Mouse (Mus musculus) neural tube, embryonic 11.5 days (tissue): ENCODE measurements at regions not wholly inside any gene's neighbourhood (a gene's known extent, or its start where the extent isn't known, plus 50 kb on each side); places are given as distances from the start of the nearest gene placed in this dataset.

Experiments used
- ATAC-seq: fragments of 200-750 bp; cut with Nextera tagmentation; 2 replicates; pipeline ENCODE4 v1.8.0; 2017; ENCODE audit warnings: moderate number of reproducible peaks, mild to moderate bottlenecking, moderate TSS enrichment, moderate library complexity; ENCODE audit not compliant: insufficient read depth, low FRiP score, low TSS enrichment
- DNase-seq: peaks from one replicate; pipeline ENCODE4 v3.0.0-alpha.2; 2015; ENCODE audit warnings: low spot score
- H3K27ac ChIP-seq: fragments of 300-500 bp; sonication (generic); 2 replicates; pipeline ENCODE4 v1.5.1; 2014; ENCODE audit warnings: low read depth, mild to moderate bottlenecking, low read length
- H3K27me3 ChIP-seq: fragments of 300-500 bp; sonication (generic); 2 replicates; pipeline ENCODE4 v1.6.1; 2014; ENCODE audit warnings: mild to moderate bottlenecking, low read length, mixed read lengths; ENCODE audit not compliant: control insufficient read depth, insufficient read depth
- H3K36me3 ChIP-seq: fragments of 300-500 bp; sonication (generic); 2 replicates; pipeline ENCODE4 v1.6.1; 2014; ENCODE audit warnings: mild to moderate bottlenecking, low read length, moderate library complexity, mixed read lengths; ENCODE audit not compliant: control insufficient read depth, insufficient read depth
- H3K4me1 ChIP-seq: fragments of 300-500 bp; sonication (generic); 2 replicates; pipeline ENCODE4 v1.6.1; 2014; ENCODE audit warnings: low read length, mixed read lengths; ENCODE audit not compliant: control insufficient read depth, insufficient read depth
- H3K4me2 ChIP-seq: fragments of 300-500 bp; sonication (generic); 2 replicates; pipeline ENCODE4 v1.6.1; 2014; ENCODE audit warnings: low read depth, mild to moderate bottlenecking, moderate library complexity
- H3K4me3 ChIP-seq: fragments of 300-500 bp; sonication (generic); 2 replicates; pipeline ENCODE4 v1.5.1; 2014; ENCODE audit warnings: low read depth, low read length
- H3K9ac ChIP-seq: fragments of 300-500 bp; sonication (generic); 2 replicates; pipeline ENCODE4 v1.6.1; 2014; ENCODE audit warnings: mild to moderate bottlenecking, low read length
- H3K9me3 ChIP-seq: fragments of 300-500 bp; sonication (generic); 2 replicates; pipeline ENCODE4 v1.6.1; 2016; ENCODE audit warnings: low read length; ENCODE audit not compliant: control insufficient read depth
- WGBS: fragments of 180-500 bp; shearing (Covaris S2); extraction: QIAGEN DNeasy Blood & Tissue Kit; methylation state at CpG from one replicate; pipeline ENCODE4 v1.1.7; 2014; 5-methylcytosine and 5-hydroxymethylcytosine counted together

GRCm38 (mm10) chr8:125314996-125315395, 254.6 kb downstream of the Sipa1l2 start:
- ATAC-seq = no peak
- Histone ChIP-seq H3K27ac (no peak overlapping the region), H3K4me1 (no peaks in the 10 kb centered on the region), H3K36me3 (no peaks in the 10 kb centered on the region), H3K9me3 (no peaks in the 10 kb centered on the region), H3K4me2 (no peak overlapping the region), H3K27me3 (0 out of 2 replicates have a peak, but pooled peaks cover 2% of the 10 kb centered on the region), H3K9ac (no peak overlapping the region), H3K4me3 (no peak overlapping the region)
- WGBS = 82% methylated on average over 6 of the region's 6 CpGs
- no peak for DNase-seq

GRCm38 (mm10) chr8:125314221-125314984, 255.2 kb downstream of the Sipa1l2 start:
- WGBS = 64% methylated on average over 10 of the region's 10 CpGs
- Histone ChIP-seq H3K9ac (no peak overlapping the region), H3K4me3 (no peak overlapping the region), H3K27ac (no peak overlapping the region), H3K4me1 (no peaks in the 10 kb centered on the region), H3K27me3 (0 out of 2 replicates have a peak, but pooled peaks cover 2% of the 10 kb centered on the region), H3K4me2 (no peak overlapping the region), H3K36me3 (no peaks in the 10 kb centered on the region), H3K9me3 (no peaks in the 10 kb centered on the region)
- no peak for DNase-seq
- no peak for ATAC-seq

- no peaks in the 10 kb centered on the region for H3K9me3 ChIP-seq
- no peak overlapping the region for H3K4me2 ChIP-seq
- no peak overlapping the region for H3K9ac ChIP-seq
- ATAC-seq (no peak), DNase-seq (no peak)
- no peak overlapping the region for H3K4me3 ChIP-seq
- 0 out of 2 replicates have a peak, but pooled peaks cover 2% of the 10 kb centered on the region for H3K27me3 ChIP-seq
- H3K36me3 ChIP-seq = no peaks in the 10 kb centered on the region
- H3K4me1 ChIP-seq = peaks cover 4% of the 10 kb centered on the region; the same call in 1 of the 2 replicates
- 68% methylated on average over 11 of the region's 11 CpGs for WGBS
- no peak overlapping the region for H3K27ac ChIP-seq
These were observed 257.4 kb downstream of the Disc1 start for GRCm38 (mm10) chr8:125311228-125312053.
